Mouse (Mus musculus) spleen, adult 2 months (tissue): ENCODE data around the gene Nbeal1.

Experiments used
- CTCF ChIP-seq: fragments of 200-500 bp; IDR thresholded peaks from 2 replicates; pipeline ENCODE4 v1.5.1; 2011; ENCODE audit warnings: mild to moderate bottlenecking, inconsistent platforms; ENCODE audit not compliant: insufficient read depth, insufficient read length, insufficient replicate concordance; ENCODE audit errors: extremely low read depth
- POLR2A ChIP-seq: fragments of 200-500 bp; IDR thresholded peaks from 2 replicates; pipeline ENCODE4 v1.6.1; 2011; ENCODE audit warnings: low read depth, low read length, inconsistent platforms

DNA sequence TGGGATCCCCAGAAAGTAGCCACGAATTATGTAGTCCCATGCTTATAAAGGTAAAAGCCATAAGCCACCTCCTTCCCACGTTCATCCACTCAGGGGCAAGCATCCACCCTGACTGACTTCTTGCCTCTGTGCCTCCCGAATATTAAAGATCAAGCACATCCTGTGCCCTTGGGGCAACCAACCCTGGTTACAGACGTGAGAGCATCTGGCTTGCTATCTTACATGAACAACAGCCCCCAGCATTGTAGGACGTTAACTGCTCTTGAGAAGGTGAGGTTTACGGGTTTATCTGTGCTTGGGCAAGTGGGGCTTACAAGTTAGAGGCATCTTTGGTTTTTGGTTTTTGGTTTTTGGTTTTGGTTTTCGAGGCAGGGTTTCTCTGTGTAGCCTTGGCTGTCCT, 23.7 kb upstream of the Nbeal1 start:
- TF ChIP-seq CTCF (no peak), POLR2A (no peak)
